Mouse (Mus musculus) granulocyte monocyte progenitor cell, adult 5-6 weeks (primary cell): ENCODE results near the gene Lmnb2. TPM values are rescaled to one million over a fixed set of nuclear protein-coding genes. Genes with fewer than 3 reads are reported as not detected.
A peak's percentile ranks its signal among the peaks of the same experiment; 100 is the strongest.

ENCODE experiments used
- ATAC-seq: replicated peaks from 2 replicates; pipeline ENCODE4 v1.8.0; 2016; ENCODE audit warnings: mild to moderate bottlenecking, moderate TSS enrichment, inconsistent platforms; ENCODE audit not compliant: poor library complexity, severe bottlenecking
- total RNA-seq, 2 experiments: library from RNA; stranded (forward) in 1 of 2; stranded (reverse) in 1 of 2; fragments of 200-712, 200-1000 nt in 1 of 2; fragments of >200 nt in 1 of 2; fragmentation: Nextera tagmentation in 1 of 2; gene quantifications; 2 replicates each; pipeline ENCODE4 v1.2.3; 2014 to 2017

Gene Lmnb2
- total RNA-seq, 2 experiments from 2014 or later, result 24.9 to 62.8 TPM

GRCm38 (mm10) chr10:80901409-80902272, 16.4 kb downstream of the Lmnb2 start:
- ATAC-seq, result no peak

- ATAC-seq, result peak; percentile 94
These were observed 17.5 kb downstream of the Lmnb2 start, which contains the start of gene Timm13 for GRCm38 (mm10) chr10:80900318-80901247. Timm13 (minus strand) TSS chr10:80900969.

DNA sequence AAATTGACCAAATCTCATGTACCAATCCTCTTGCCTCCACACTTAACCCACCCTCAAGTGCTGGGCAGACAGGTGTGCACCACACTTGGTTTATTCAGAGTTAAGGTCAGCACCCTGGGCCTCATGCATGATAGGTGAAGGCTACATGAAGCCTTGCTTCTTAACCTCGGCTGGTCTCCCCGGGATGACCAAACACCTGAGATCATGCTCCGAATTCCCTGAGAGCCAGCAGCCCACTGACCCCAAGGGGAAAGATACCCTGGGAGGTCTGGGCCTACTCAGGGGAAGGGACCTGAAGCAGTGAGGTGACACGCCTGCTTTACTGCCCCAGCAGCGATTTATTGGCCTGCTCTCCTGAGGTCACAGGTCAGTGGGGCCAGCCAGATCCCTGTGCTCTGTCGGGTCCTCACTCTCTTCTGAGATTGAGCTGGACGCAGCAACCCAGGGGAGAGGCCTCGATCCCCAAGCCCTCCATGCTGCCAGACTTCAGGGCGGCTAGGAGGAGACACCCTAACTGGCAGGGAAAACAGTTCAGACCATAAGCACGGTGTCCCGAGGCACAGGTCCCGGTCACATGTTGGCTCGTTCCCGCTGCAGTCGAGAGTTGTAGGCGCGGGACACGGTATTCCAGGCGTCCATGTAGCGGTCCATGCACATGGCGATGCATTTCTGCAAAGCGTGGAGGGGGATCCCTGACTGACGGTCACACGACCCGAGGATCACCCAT, 18.3 kb downstream of the Lmnb2 start:
- ATAC-seq, result no peak

- no peak for ATAC-seq
These were observed 19.0 kb downstream of the Lmnb2 start for GRCm38 (mm10) chr10:80899074-80899473.

- ATAC-seq, result no peak
These were observed 20.1 kb downstream of the Lmnb2 start for GRCm38 (mm10) chr10:80897861-80898510.

DNA sequence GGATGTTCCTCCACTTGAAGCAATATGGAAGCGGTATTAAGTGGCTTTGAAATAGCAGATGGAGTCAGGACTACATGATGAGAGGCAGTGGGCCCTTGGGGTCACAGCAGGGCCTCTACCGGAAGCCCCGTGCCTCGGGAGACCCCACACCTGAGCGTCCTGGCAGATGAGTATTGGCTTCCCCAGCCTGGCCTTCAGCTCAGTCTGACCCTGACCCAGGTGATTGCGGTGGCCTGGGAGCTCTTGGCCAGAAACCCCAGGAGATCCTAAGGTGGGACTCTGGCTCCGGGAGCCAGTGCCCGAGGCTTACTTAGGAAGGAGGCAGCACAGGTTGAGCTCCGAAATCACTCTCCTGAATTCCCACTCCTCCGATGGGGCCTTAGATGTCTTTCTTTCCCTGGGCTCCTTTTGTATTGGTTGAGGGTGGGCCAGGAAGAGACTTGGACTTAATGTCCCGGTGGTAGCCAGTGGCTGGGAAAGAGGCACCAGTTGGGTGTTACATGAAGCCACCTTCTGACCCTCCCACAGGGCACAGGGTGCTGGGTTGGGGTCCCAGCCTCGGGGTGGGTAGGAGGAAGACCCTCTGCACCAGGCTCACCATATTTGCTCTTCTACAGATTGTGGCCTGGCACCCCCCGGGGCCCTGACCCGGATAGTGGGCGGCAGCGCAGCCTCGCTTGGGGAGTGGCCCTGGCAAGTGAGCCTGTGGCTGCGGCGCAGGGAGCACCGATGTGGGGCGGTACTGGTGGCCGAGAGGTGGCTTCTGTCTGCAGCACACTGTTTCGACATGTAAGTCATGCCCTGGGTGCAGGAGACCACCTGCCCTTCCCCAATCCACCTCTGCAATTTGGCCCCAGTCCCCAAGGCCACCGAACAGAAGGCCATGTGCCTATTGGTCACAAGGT, 21.2 kb downstream of the Lmnb2 start:
- no peak for ATAC-seq

DNA sequence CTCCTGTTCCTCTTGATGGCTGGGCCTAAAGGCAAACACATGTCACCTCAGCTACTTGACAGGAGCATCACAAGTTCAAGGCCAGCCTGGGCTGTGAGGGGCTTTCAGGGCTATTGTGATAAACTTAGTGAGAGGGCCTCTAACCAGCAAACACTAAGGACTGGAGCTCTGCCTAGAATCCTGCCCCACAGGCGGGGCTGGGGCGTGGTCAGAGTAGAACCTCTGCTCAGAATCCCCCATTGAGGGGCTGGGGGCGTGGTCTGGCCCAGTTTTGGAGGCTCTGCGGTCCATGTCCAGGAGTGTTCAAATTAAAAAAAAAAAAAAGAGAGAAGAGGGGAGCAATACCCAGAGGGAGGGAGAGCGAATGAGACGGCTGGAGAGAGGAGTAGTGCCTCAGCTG, 22.3 kb downstream of the Lmnb2 start:
- no peak for ATAC-seq

DNA sequence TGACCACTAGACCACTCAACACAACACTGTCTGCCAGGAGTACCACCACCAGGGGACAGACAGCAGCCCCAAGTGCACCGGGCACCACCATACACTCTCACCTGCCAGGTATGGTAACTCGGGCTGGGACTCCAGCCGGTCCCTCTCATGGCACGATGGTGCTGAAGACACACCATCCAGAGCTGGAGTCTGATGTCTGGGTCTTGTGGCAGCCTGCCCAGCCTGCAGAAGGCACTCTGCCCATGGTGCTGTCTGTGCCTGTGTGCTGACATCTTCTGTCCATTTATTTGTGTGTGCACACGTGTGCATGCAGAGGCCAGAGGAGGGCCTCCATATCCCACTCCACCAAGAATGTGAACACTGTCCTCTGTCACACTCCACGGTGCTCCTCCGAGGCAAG, 22.9 kb downstream of the Lmnb2 start:
- ATAC-seq, result no peak

GRCm38 (mm10) chr10:80887181-80887580, 30.9 kb downstream of the Lmnb2 start:
- no peak for ATAC-seq

DNA sequence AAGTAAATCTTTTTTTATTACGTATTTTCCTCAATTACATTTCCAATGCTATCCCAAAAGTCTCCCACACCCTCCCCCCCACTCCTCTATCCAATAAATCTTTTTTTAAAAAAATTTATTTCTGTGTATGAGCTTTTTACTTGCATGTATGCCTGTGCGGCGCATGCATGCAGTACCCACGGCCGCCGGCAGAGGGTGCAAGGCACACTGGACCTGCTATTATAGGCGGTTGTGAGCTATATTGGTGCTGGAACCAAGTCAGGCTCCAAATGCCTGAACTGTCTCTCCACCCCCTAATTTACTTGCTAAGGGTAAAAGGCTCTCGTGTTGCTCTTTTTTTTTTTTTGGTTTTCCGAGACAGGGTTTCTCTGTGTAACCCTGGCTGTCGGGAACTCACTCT, 36.7 kb downstream of the Lmnb2 start:
- ATAC-seq, result peak; percentile 54

DNA sequence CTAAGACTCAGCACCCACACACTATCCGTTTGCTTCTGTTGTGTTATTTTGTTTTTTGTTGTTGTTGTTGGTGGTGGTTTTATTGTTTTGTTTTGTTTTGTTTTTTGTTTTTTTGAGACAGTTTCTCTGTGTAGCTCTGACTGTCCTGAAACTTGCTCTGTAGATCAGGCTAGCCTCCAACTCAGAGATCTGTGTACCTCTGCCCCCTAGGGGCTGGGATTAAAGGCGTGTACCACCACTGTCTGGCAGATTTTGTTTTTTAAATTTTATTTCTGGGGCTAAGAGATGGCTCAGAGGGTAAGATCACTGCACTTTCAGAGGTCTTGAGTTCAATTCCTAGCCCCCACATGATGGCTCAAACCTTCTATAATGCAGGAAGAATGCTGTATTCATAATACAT, 37.1 kb downstream of the Lmnb2 start:
- no peak for ATAC-seq

GRCm38 (mm10) chr10:80880131-80880641, 37.9 kb downstream of the Lmnb2 start:
- peak; percentile 62 for ATAC-seq

GRCm38 (mm10) chr10:80876594-80876993, 41.5 kb downstream of the Lmnb2 start:
- ATAC-seq, result no peak

- ATAC-seq, result peak; percentile 55
These were observed 42.0 kb downstream of the Lmnb2 start for GRCm38 (mm10) chr10:80876028-80876427.

DNA sequence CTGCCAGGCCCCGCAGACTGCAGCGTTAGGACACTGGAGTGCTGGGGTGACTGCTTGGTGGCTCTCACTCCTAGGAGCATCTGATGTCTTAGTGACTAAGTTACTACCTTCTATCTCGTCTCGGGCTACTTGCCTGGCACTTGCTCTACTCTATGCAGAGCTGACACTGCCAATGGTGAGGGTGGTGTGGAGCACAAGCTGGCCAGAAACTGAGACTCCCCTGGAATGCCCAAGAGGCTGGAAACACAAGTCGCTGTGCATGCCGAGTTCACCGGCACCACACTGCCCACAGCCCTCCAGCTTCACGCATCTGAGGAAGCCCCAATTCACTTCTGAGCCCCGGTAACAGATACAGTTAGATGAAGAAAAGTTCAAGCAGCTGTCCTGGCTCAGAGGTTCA, 44.0 kb downstream of the Lmnb2 start:
- no peak for ATAC-seq

DNA sequence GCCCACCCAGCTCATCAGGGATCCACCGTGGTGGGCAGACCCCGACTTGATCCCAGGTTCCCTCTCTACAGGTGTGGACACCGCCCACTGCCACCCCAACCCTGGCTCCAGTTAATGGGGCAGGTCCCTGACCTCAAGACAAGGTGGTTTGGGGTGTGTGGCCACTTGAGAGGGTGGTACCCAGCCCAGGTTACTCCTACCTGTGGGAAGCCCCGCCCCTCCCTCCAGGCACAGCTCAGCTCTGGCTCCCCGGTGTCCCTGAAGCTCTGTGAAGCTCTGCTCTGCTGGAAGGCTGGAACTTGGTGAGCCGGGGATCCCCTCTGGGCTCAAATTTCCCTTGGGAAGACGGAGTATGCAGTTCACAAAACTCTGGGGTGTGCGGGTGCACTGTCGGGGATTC, 46.5 kb downstream of the Lmnb2 start, which contains the start of gene Tmprss9:
Gene Tmprss9 (plus strand): TSS at position 268 of the 400 bp plus-strand sequence.
- no peak for ATAC-seq

GRCm38 (mm10) chr10:80870993-80871392, 47.1 kb downstream of the Lmnb2 start:
- ATAC-seq, result no peak

DNA sequence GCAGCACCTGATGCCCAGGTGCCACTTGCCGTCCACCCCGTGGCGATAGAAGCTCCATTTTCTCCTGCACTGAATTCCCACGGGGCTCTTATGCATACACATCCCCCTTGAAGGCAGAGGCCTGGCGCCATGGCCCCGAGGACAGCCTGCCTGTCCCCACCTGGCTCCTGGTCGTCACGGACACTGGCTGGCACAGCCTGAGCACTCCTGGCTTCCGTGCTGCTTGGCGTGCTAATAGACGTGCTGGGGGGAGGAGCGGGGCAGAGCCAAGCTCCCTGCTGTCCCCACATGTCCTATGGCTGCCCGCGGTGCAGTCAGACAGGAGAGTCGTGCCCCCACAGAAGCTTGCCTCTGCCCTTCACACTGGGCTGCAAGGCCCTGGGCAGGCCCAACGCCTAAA, 53.6 kb downstream of the Lmnb2 start:
- ATAC-seq, result no peak

GRCm38 (mm10) chr10:80862305-80862704, 55.7 kb downstream of the Lmnb2 start:
- no peak for ATAC-seq
